Mouse (Mus musculus) neural tube, embryonic 13.5 days (tissue): ENCODE data around the gene March1. TPM values are rescaled to one million over a fixed set of nuclear protein-coding genes. Genes with fewer than 3 reads are reported as not detected.
"Not testable (repeated sequence)": the region's sequence is repeated elsewhere in the genome, so short reads cannot be mapped to it uniquely, and the experiment has no call there.

ENCODE experiments used
- ATAC-seq: fragments of 200-750 bp; cut with Nextera tagmentation; 2 replicates; pipeline ENCODE4 v1.8.0; 2017; ENCODE audit warnings: low read depth, mild to moderate bottlenecking, moderate TSS enrichment, moderate library complexity
- H3K27ac ChIP-seq: fragments of 300-500 bp; sonication (generic); replicated peaks from 2 replicates; pipeline ENCODE4 v1.5.1; 2015; ENCODE audit warnings: moderate library complexity, mild to moderate bottlenecking, inconsistent platforms
- H3K27me3 ChIP-seq: fragments of 300-500 bp; sonication (generic); 2 replicates; pipeline ENCODE4 v1.6.1; 2015; ENCODE audit warnings: mild to moderate bottlenecking, inconsistent platforms
- H3K36me3 ChIP-seq: fragments of 300-500 bp; sonication (generic); 2 replicates; pipeline ENCODE4 v1.6.1; 2015; ENCODE audit warnings: mild to moderate bottlenecking, inconsistent platforms
- H3K4me1 ChIP-seq: fragments of 300-500 bp; sonication (generic); replicated peaks from 2 replicates; pipeline ENCODE4 v1.6.1; 2015; ENCODE audit warnings: inconsistent platforms
- H3K4me2 ChIP-seq: fragments of 300-500 bp; sonication (generic); 2 replicates; pipeline ENCODE4 v1.6.1; 2015; ENCODE audit warnings: inconsistent platforms, mild to moderate bottlenecking, moderate library complexity
- H3K4me3 ChIP-seq: fragments of 300-500 bp; sonication (generic); 2 replicates; pipeline ENCODE4 v1.5.1; 2015; ENCODE audit warnings: mild to moderate bottlenecking, inconsistent platforms
- H3K9ac ChIP-seq: fragments of 300-500 bp; sonication (generic); 2 replicates; pipeline ENCODE4 v1.6.1; 2015; ENCODE audit warnings: moderate library complexity, mild to moderate bottlenecking, inconsistent platforms
- H3K9me3 ChIP-seq: fragments of 300-500 bp; sonication (generic); 2 replicates; pipeline ENCODE4 v1.6.1; 2016; ENCODE audit warnings: inconsistent platforms
- WGBS: fragments of 180-500 bp; shearing (Covaris S2); methylation state at CpG from one replicate; pipeline ENCODE4 v1.1.7; 2015; 5-methylcytosine and 5-hydroxymethylcytosine counted together
- polyA plus RNA-seq: library from polyadenylated mRNA; unstranded; fragments of >200 nt; fragmentation: Nextera tagmentation; extraction: Ambion mirVana; gene quantifications from 2 replicates; pipeline ENCODE4 v1.2.1, GENCODE M21; 2015

March1 gene
- polyA plus RNA-seq, 1 experiment from 2014 or later, result 23.8 TPM

DNA sequence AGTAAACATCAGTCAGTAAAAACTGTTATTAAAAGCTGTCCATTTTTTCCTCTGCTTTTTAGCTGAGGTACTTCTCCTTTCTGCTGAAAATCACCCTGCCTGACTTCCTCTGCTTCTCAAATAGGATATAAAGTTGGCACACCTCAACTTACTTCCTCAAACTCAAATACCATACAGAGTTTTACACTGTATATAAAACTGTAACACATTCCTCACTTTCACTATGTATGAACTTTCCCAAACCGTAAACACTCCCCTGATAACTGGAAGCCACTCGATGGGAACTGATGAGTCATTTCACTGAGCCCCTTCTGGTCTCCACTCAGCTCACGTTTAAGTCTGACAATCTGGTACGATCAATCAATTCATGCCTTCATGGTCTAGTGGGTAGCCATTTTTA is 788.1 kb downstream of the March1 start:
- not testable (repeated sequence) for H3K4me1 ChIP-seq, H3K9me3 ChIP-seq, ATAC-seq, H3K27ac ChIP-seq, H3K27me3 ChIP-seq, H3K4me3 ChIP-seq, H3K36me3 ChIP-seq, H3K9ac ChIP-seq, H3K4me2 ChIP-seq
- 70% methylated on average over 4 of the region's 4 CpGs for WGBS

DNA sequence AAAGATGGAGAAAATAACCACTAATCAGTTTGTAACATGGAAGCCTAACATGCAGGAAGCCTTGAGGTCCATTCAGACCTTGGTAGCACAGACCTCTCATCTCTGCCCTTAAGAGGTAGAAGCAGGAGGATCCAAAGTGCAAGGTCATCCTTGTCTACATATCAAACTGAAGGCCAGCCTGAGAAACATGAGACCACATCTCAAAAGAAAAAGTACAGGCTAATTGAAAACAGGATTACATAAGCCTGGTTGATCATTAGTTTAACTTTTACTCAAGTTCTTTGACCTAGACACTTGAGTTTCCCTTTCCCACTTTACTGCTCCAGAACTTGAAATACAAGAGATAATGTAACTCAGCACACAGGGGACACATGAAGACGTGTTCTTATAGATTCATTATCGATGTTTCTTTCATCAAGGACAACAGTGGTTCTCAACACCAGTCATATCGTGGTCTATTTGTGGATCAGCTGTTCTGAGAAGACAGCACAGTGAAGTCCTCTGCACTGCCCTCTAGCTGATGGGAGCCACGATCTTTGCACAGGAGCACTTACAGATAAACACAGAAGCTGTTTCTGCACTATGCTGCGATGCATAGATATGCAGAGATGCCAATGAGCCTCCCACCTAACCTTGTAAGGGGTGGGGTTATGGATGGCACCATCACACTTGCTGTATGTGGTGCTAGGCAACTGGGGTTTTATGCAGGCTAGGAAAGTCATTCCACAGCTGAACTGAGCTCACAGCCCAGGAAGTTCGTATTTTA is 789.1 kb downstream of the March1 start:
- H3K36me3 ChIP-seq, result no peaks in the 10 kb centered on the region
- no peaks in the 10 kb centered on the region for H3K27me3 ChIP-seq
- H3K4me2 ChIP-seq, result no peak overlapping the region
- H3K9me3 ChIP-seq, result no peaks in the 10 kb centered on the region
- no peak overlapping the region for H3K27ac ChIP-seq
- ATAC-seq, result no peak
- H3K4me3 ChIP-seq, result no peak overlapping the region
- WGBS, result 84% methylated on average over 6 of the region's 6 CpGs
- H3K4me1 ChIP-seq, result no peaks in the 10 kb centered on the region
- no peak overlapping the region for H3K9ac ChIP-seq

DNA sequence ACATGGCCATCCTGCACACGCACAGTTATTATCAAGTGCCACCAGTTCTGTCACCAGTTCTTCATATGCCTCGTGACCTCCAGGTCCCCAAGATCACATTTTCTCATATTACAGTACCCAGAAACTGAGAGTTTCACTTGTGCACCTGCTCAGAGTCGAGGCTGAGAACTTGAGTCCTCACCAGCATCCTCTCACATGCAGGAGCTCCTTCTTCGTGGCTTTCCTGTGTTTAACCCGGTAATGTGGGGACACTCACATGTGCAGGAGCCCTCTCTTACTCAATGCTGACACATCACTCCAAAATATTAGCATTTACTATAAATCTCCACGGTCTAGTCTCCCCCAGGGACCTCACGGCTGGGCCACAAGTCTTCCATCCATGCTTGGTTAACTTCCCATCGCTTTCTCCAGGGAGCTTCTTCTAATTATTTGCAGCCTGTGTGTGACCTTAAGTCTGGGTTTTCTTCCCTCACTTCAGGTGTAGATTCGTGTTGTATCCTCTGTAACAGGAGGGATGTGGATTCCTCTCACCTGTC is 792.4 kb downstream of the March1 start:
- Histone ChIP-seq H3K4me1 (no peaks in the 10 kb centered on the region), H3K4me2 (no peak overlapping the region), H3K9ac (no peak overlapping the region), H3K9me3 (no peaks in the 10 kb centered on the region), H3K27ac (no peak overlapping the region), H3K27me3 (no peaks in the 10 kb centered on the region), H3K4me3 (no peak overlapping the region), H3K36me3 (no peaks in the 10 kb centered on the region)
- 80% methylated on average over 9 of the region's 9 CpGs for WGBS
- ATAC-seq, result no peak

DNA sequence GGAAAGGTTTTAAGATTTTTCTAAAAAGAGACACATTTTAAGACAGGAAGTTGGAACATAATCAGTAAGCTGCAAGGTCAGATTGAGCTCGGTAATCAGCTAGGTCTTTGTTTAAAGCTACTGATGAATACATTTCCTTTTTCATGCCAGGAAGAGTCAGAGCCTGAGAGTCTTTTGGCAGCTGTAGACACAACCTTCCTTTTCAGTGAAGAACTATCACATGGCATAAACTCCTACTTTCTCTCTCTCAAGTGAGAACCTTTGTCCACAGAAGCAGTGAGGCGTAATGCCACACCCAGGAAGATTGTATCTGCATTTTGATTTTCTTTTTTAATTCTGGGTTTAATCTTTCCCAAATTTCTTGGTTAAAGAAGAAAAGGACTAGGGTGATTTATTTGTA is 795.4 kb downstream of the March1 start:
- H3K27ac ChIP-seq, result no peak overlapping the region
- no peak for ATAC-seq
- no peaks in the 10 kb centered on the region for H3K9me3 ChIP-seq
- no peaks in the 10 kb centered on the region for H3K36me3 ChIP-seq
- no peak overlapping the region for H3K9ac ChIP-seq
- WGBS, result 73% methylated on average over 2 of the region's 2 CpGs
- no peak overlapping the region for H3K4me2 ChIP-seq
- H3K27me3 ChIP-seq, result no peaks in the 10 kb centered on the region
- H3K4me1 ChIP-seq, result no peaks in the 10 kb centered on the region
- no peak overlapping the region for H3K4me3 ChIP-seq

DNA sequence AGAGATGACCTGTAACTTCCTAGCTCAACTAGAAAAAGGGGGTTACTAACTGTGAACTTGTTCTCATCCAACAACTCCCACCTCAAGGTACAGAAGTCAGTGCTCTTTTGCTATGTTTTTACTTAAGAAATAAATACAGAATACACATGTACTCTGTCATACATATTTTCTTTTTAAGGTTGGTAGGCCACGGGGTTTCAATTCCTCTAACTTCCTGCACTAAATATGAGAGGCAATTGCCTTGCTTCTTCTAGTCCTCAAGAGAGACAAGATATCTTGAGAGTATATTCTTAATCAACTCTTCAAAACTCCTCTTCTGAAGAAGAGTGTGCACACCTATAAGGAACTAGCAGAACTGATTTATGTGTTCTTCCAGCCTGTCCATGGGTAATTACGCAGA is 797.5 kb downstream of the March1 start:
- 88% methylated on average over 2 of the region's 2 CpGs for WGBS
- no peaks in the 10 kb centered on the region for H3K36me3 ChIP-seq
- H3K9ac ChIP-seq, result no peak overlapping the region
- no peaks in the 10 kb centered on the region for H3K27me3 ChIP-seq
- ATAC-seq, result no peak
- H3K4me3 ChIP-seq, result no peak overlapping the region
- no peaks in the 10 kb centered on the region for H3K4me1 ChIP-seq
- H3K27ac ChIP-seq, result no peak overlapping the region
- no peaks in the 10 kb centered on the region for H3K9me3 ChIP-seq
- no peak overlapping the region for H3K4me2 ChIP-seq

- H3K4me1 ChIP-seq, H3K27me3 ChIP-seq, H3K4me2 ChIP-seq, H3K9ac ChIP-seq, H3K9me3 ChIP-seq, H3K27ac ChIP-seq, ATAC-seq, H3K36me3 ChIP-seq, H3K4me3 ChIP-seq: not testable (repeated sequence)
- WGBS, result 89% methylated on average over 4 of the region's 4 CpGs
Measured at GRCm38 (mm10) chr8:66417591-66417990, 799.9 kb downstream of the March1 start.

DNA sequence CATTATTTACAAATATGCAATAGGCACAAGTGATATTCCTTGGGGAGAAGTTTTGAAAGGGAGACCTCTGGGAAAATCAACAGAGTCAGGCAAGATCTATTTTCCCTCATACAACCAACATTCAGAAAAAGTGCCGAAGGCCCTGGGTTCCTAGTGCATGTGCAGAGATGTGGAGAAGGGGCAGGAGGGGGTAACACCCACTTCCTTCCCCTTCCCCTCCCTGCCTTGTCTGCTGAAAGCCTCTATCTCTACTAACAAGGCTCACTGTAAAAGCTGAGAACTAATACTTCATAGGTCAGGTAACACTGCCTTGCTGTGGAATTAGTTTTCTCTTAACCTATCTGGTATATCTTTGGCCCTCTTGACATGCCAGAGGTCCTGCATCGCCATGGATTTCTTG is 812.9 kb downstream of the March1 start:
- ATAC-seq, result no peak

DNA sequence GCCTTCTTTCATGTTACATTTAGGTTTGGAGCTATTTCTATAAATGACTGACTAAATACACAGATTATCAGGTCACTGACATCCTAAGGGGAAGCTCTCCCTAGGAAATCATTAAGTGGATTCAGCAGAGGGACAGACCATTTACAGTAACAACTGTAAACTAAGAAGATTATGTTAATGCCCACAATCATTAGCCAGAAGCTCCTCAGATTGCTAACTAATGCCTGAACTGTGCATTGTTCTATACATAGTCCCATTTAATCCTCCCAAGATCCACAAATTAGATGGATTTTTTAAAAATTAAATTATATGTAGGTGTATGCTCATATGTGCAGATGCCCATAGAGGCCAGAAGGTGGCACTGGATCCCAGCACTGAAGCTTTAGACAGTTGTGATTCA is 815.9 kb downstream of the March1 start:
- no peaks in the 10 kb centered on the region for H3K36me3 ChIP-seq
- no peaks in the 10 kb centered on the region for H3K4me1 ChIP-seq
- no peaks in the 10 kb centered on the region for H3K9me3 ChIP-seq
- no peak for ATAC-seq
- H3K27me3 ChIP-seq, result no peaks in the 10 kb centered on the region
- H3K9ac ChIP-seq, result no peak overlapping the region
- no peak overlapping the region for H3K4me3 ChIP-seq
- H3K27ac ChIP-seq, result no peak overlapping the region
- H3K4me2 ChIP-seq, result no peak overlapping the region

More for the DNA sequence above, 812.9 kb downstream of the March1 start:
- no peaks in the 10 kb centered on the region for H3K27me3 ChIP-seq
- H3K27ac ChIP-seq, result no peak overlapping the region
- no peak overlapping the region for H3K9ac ChIP-seq
- no peaks in the 10 kb centered on the region for H3K9me3 ChIP-seq
- WGBS, result 81% methylated on average over 2 of the region's 2 CpGs
- no peak overlapping the region for H3K4me3 ChIP-seq
- H3K36me3 ChIP-seq, result no peaks in the 10 kb centered on the region
- H3K4me1 ChIP-seq, result no peaks in the 10 kb centered on the region
- no peak overlapping the region for H3K4me2 ChIP-seq

DNA sequence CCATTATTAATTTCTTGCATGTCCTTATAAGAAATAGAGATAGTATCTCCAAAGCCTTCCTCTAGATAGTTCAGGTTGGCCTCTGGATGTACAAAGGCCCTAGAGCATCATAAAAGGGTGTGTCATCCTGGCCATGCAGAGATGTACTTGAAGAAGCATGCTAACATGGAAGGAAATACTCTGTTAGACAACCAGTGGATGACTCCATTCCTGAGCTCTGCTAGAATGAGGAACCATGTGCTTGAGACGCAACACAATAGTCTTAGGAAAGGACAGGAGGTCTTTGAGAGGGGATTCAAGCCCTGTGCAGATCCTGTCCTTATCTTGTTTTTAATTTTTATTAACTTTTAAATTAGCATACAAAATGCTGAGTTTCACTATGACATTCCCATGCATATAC is 819.1 kb downstream of the March1 start:
- no peaks in the 10 kb centered on the region for H3K4me1 ChIP-seq
- no peak overlapping the region for H3K27ac ChIP-seq
- no peaks in the 10 kb centered on the region for H3K9me3 ChIP-seq
- H3K4me3 ChIP-seq, result no peak overlapping the region
- ATAC-seq, result no peak
- H3K9ac ChIP-seq, result no peak overlapping the region
- 93% methylated on average over 1 of the region's 1 CpGs for WGBS
- no peaks in the 10 kb centered on the region for H3K36me3 ChIP-seq
- H3K27me3 ChIP-seq, result no peaks in the 10 kb centered on the region
- no peak overlapping the region for H3K4me2 ChIP-seq

DNA sequence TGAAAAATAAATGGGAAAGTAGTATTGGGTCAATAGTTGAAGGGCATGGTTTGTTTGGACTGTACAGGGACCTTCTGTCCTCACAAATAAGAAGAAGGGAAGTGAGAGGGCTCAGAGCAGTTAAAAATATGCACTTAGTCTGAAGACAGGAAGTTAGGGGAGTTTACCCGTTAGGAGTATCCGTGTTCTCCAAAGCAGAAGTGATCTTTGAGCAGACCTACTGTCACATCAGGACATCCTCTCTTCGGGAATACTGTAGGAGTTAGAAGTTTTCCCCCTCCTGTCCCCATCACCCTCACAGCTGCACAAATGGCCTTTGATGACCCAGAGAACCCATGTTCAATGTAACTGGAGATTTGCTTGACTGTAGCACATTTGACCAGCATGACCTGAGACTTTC is 820.2 kb downstream of the March1 start:
- WGBS, result 69% methylated on average over 3 of the region's 3 CpGs
- no peaks in the 10 kb centered on the region for H3K36me3 ChIP-seq
- no peak overlapping the region for H3K9ac ChIP-seq
- no peaks in the 10 kb centered on the region for H3K9me3 ChIP-seq
- no peak overlapping the region for H3K4me3 ChIP-seq
- no peaks in the 10 kb centered on the region for H3K4me1 ChIP-seq
- H3K27ac ChIP-seq, result no peak overlapping the region
- no peak overlapping the region for H3K4me2 ChIP-seq
- no peaks in the 10 kb centered on the region for H3K27me3 ChIP-seq
- ATAC-seq, result no peak

DNA sequence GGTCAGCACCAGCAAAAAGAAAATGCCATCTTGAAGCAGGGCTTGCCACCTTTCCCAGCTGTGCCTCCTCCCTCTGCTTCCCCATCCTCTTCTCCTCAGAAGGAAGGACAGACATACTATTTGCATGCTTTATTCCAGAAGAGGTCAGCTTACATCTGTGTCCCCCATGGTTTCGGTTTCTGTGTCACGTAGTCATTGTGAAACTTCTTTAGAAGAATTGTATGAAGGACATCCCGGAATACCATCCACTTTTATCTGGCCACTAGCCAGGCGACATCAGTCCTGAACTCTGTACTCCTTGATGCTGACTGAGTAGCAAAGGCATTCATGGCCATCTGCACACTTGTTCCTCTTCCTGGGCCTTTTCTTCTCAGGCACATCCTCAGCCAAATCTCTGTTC is 820.8 kb downstream of the March1 start:
- Histone ChIP-seq H3K4me2 (no peak overlapping the region), H3K27ac (no peak overlapping the region), H3K9me3 (no peaks in the 10 kb centered on the region), H3K4me3 (no peak overlapping the region), H3K27me3 (no peaks in the 10 kb centered on the region), H3K4me1 (no peaks in the 10 kb centered on the region), H3K36me3 (no peaks in the 10 kb centered on the region), H3K9ac (no peak overlapping the region)
- ATAC-seq, result no peak
- 85% methylated on average over 4 of the region's 4 CpGs for WGBS

GRCm38 (mm10) chr8:66441123-66441522 is 823.4 kb downstream of the March1 start:
- Histone ChIP-seq H3K4me3 (no peak overlapping the region), H3K36me3 (no peaks in the 10 kb centered on the region), H3K9ac (no peak overlapping the region), H3K9me3 (no peaks in the 10 kb centered on the region), H3K27me3 (no peaks in the 10 kb centered on the region), H3K27ac (no peak overlapping the region), H3K4me1 (no peaks in the 10 kb centered on the region), H3K4me2 (no peak overlapping the region)
- 11% methylated on average over 1 of the region's 1 CpGs for WGBS
- peak; percentile 77 for ATAC-seq

- no peak overlapping the region for H3K4me2 ChIP-seq
- H3K4me3 ChIP-seq, result no peak overlapping the region
- 17% methylated on average over 1 of the region's 1 CpGs for WGBS
- no peak overlapping the region for H3K9ac ChIP-seq
- H3K36me3 ChIP-seq, result no peaks in the 10 kb centered on the region
- H3K27me3 ChIP-seq, result no peaks in the 10 kb centered on the region
- H3K9me3 ChIP-seq, result no peaks in the 10 kb centered on the region
- H3K27ac ChIP-seq, result no peak overlapping the region
- peak; percentile 50; the same call in 1 of the 2 replicates for ATAC-seq
- H3K4me1 ChIP-seq, result no peaks in the 10 kb centered on the region
Measured at GRCm38 (mm10) chr8:66442778-66443177, 825.1 kb downstream of the March1 start.
